Comparison of ENCODE assay signal across 8 mouse cellular contexts in the genomic region with DNA sequence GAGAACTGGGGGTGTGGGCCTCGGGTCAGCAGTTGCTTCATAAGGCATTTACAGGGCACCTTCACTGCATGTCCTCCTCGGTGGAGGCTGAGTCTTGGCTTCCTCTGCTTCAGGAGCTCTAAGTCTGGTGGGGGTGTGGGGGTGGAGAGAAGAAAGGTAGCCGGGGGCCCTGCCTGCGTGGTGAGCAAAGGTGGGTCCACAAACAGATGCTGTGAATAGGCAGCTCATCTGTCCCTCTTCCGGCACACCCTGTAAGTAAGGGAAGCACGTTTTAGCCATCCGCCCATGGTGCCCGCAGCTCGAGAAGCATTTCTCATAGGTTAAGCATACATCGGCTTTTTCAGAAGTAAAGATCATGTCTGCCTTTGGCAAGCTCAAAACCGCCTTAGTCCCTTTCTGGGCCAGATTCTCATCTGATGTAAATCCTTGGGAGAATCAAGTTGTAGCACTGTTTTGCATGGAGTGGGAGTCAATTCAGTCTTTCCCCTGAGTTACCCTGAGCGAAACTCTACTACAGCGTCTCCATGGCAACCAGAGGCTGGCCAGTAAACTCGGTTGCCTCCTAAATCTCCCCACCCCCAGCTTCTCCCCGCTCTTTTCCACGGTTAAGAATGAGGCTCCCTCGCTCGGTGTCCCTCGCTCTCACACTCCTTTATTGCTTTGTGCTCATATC.
A peak's percentile ranks its signal among the peaks of the same experiment; 100 is the strongest.
DNase-seq lines count a peak whose midpoint lies in the region; ATAC-seq and TF ChIP-seq lines count a peak whose summit lies in the region.
"Had no signal": no experiment of that assay in that cellular context is flagged by ENCODE, and none has a peak within 500 bp of the region (broad histone marks: within the 10 kb centered on the region; RNA-seq: fewer than 3 reads in every experiment).

No protein-coding gene starts in this region.

- TF ChIP-seq CTCF in stomach, postnatal 0 days (IDR thresholded peaks at IDR 0.05; ENCODE audit: low read depth) = no peak

- DNase-seq in stomach, postnatal 0 days (ENCODE audit: low spot score) = no peak
- peak; percentile 73 for DNase-seq in forebrain, embryonic 11.5 days (ENCODE audit: low spot score)
- peak; percentile 61 to 75 for DNase-seq in kidney, postnatal 4 days
- DNase-seq in midbrain, embryonic 14.5 days = peak; percentile 93
- no peak for DNase-seq in thymus, postnatal 0 days (ENCODE audit: low spot score)
- DNase-seq in cerebellum, adult 9-11 months = no peak

- no peaks in the 10 kb centered on the region for H3K36me3 ChIP-seq in stomach, embryonic 14.5 days (ENCODE audit: control insufficient read depth, insufficient read depth, low read length)
- H3K36me3 ChIP-seq in stomach, postnatal 0 days (ENCODE audit: control insufficient read depth, insufficient read depth, low read length) = no peaks in the 10 kb centered on the region
- H3K36me3 ChIP-seq in forebrain, embryonic 11.5 days (ENCODE audit: control insufficient read depth, insufficient read depth, low read length) = no peaks in the 10 kb centered on the region
- H3K36me3 ChIP-seq in midbrain, embryonic 14.5 days (ENCODE audit: control insufficient read depth, insufficient read depth, low read length) = peaks cover 3% of the 10 kb centered on the region; the same call in 1 of the 2 replicates
- H3K36me3 ChIP-seq: liver, embryonic 15.5 days had no signal

- no peak overlapping the region for H3K4me3 ChIP-seq in stomach, embryonic 14.5 days (ENCODE audit: low read depth, low read length)
- no peak overlapping the region for H3K4me3 ChIP-seq in stomach, postnatal 0 days (ENCODE audit: low read depth, low read length)
- no peak overlapping the region for H3K4me3 ChIP-seq in forebrain, embryonic 11.5 days (ENCODE audit: low read depth, low read length)
- 0 out of 2 replicates have a peak overlapping the region, but pooled peaks have one; percentile 4 for H3K4me3 ChIP-seq in midbrain, embryonic 14.5 days (replicated peaks; ENCODE audit: low read depth, low read length)
- H3K4me3 ChIP-seq: liver, embryonic 15.5 days had no signal

- no peak for ATAC-seq in stomach, embryonic 14.5 days (ENCODE audit: insufficient number of reproducible peaks, insufficient read depth, low FRiP score, low read depth)
- ATAC-seq in stomach, postnatal 0 days (ENCODE audit: low FRiP score, low TSS enrichment) = no peak; the same call in 1 of the 2 replicates
- peak; percentile 72 for ATAC-seq in forebrain, embryonic 11.5 days (replicated peaks; ENCODE audit: low FRiP score)
- ATAC-seq in midbrain, embryonic 14.5 days (ENCODE audit: low FRiP score, low TSS enrichment) = peak; percentile 80; the same call in 1 of the 2 replicates

- no peak for TF ChIP-seq EP300 in stomach, postnatal 0 days (optimal IDR thresholded peaks at IDR 0.05)

- no peak overlapping the region for H3K27ac ChIP-seq in stomach, embryonic 14.5 days (ENCODE audit: low read length)
- H3K27ac ChIP-seq in stomach, postnatal 0 days (replicated peaks) = no peak overlapping the region
- H3K27ac ChIP-seq in forebrain, embryonic 11.5 days (ENCODE audit: low read depth, low read length) = no peak overlapping the region
- peak overlapping the region; percentile 66 for H3K27ac ChIP-seq in midbrain, embryonic 14.5 days (replicated peaks; ENCODE audit: low read depth, low read length)
- H3K27ac ChIP-seq: liver, embryonic 15.5 days had no signal

- H3K27me3 ChIP-seq in stomach, embryonic 14.5 days (ENCODE audit: control insufficient read depth, insufficient read depth, low read length) = no peaks in the 10 kb centered on the region
- no peaks in the 10 kb centered on the region for H3K27me3 ChIP-seq in stomach, postnatal 0 days (ENCODE audit: control insufficient read depth, insufficient read depth, low read length)
- no peaks in the 10 kb centered on the region for H3K27me3 ChIP-seq in forebrain, embryonic 11.5 days (ENCODE audit: control insufficient read depth, insufficient read depth, low read length)
- H3K27me3 ChIP-seq in midbrain, embryonic 14.5 days (ENCODE audit: control insufficient read depth, insufficient read depth, low read length) = peaks cover 4% of the 10 kb centered on the region; the same call in 1 of the 2 replicates

- H3K4me1 ChIP-seq in stomach, embryonic 14.5 days (ENCODE audit: control insufficient read depth, insufficient read depth, low read length) = 0 out of 2 replicates have a peak, but pooled peaks cover 3% of the 10 kb centered on the region
- 0 out of 2 replicates have a peak, but pooled peaks cover 2% of the 10 kb centered on the region for H3K4me1 ChIP-seq in stomach, postnatal 0 days (replicated peaks; ENCODE audit: control insufficient read depth, insufficient read depth)
- H3K4me1 ChIP-seq in forebrain, embryonic 11.5 days (replicated peaks; ENCODE audit: control insufficient read depth, insufficient read depth, low read length) = peaks cover 10% of the 10 kb centered on the region
- H3K4me1 ChIP-seq in midbrain, embryonic 14.5 days (ENCODE audit: control insufficient read depth, insufficient read depth, low read length) = peaks cover 17% of the 10 kb centered on the region; the same call in 1 of the 2 replicates

- H3K9me3 ChIP-seq in stomach, embryonic 14.5 days (ENCODE audit: control insufficient read depth, low read depth, low read length) = no peaks in the 10 kb centered on the region
- H3K9me3 ChIP-seq in stomach, postnatal 0 days (ENCODE audit: control insufficient read depth, low read length) = no peaks in the 10 kb centered on the region
- H3K9me3 ChIP-seq in forebrain, embryonic 11.5 days (ENCODE audit: control insufficient read depth, low read length) = no peaks in the 10 kb centered on the region
- H3K9me3 ChIP-seq in midbrain, embryonic 14.5 days (ENCODE audit: control insufficient read depth, low read length) = no peaks in the 10 kb centered on the region
- H3K9me3 ChIP-seq: liver, embryonic 15.5 days had no signal

- H3K4me2 ChIP-seq in stomach, embryonic 14.5 days (replicated peaks; ENCODE audit: low read depth, low read length) = 0 out of 2 replicates have a peak overlapping the region, but pooled peaks have one; percentile 5
- no peak overlapping the region for H3K4me2 ChIP-seq in stomach, postnatal 0 days (replicated peaks; ENCODE audit: low read depth)
- peak overlapping the region; percentile 37; the same call in 1 of the 2 replicates for H3K4me2 ChIP-seq in forebrain, embryonic 11.5 days (ENCODE audit: low read depth, low read length, severe bottlenecking)
- H3K4me2 ChIP-seq in midbrain, embryonic 14.5 days (ENCODE audit: low read length) = peak overlapping the region; percentile 45
- H3K4me2 ChIP-seq: liver, embryonic 15.5 days had no signal

- H3K9ac ChIP-seq in stomach, embryonic 14.5 days (replicated peaks; ENCODE audit: low read depth, low read length) = no peak overlapping the region
- H3K9ac ChIP-seq in stomach, postnatal 0 days (ENCODE audit: low read length) = no peak overlapping the region
- peak overlapping the region; percentile 13; the same call in 1 of the 2 replicates for H3K9ac ChIP-seq in forebrain, embryonic 11.5 days (ENCODE audit: low read length)
- no peak overlapping the region for H3K9ac ChIP-seq in midbrain, embryonic 14.5 days (replicated peaks; ENCODE audit: low read length)
- H3K9ac ChIP-seq: liver, embryonic 15.5 days had no signal

- 35% methylated on average over 19 of the region's 19 CpGs for WGBS in stomach, embryonic 14.5 days
- WGBS in stomach, postnatal 0 days = 26% methylated on average over 19 of the region's 19 CpGs
- 22% methylated on average over 19 of the region's 19 CpGs for WGBS in forebrain, embryonic 11.5 days
- 13% methylated on average over 19 of the region's 19 CpGs for WGBS in midbrain, embryonic 14.5 days

Comparison
In these comparisons a context has a peak if more than half of its experiments do, and no peak if none do; other contexts are left out.
1. ATAC-seq: peak in forebrain, embryonic 11.5 days (single experiment) and midbrain, embryonic 14.5 days (single experiment); none in stomach, embryonic 14.5 days (single experiment) and stomach, postnatal 0 days (single experiment).
2. DNase-seq: peak in forebrain, embryonic 11.5 days (single experiment), kidney, postnatal 4 days (2 of 2) and midbrain, embryonic 14.5 days (single experiment); none in stomach, postnatal 0 days (single experiment), thymus, postnatal 0 days (single experiment) and cerebellum, adult 9-11 months (single experiment).